8 mouse cellular contexts compared by ENCODE assay signal in genomic region chr1:36939506-36940380, GRCm38 (mm10). TPM values are rescaled to one million over a fixed set of nuclear protein-coding genes. Genes with fewer than 3 reads are reported as not detected.
A peak's percentile ranks its signal among the peaks of the same experiment; 100 is the strongest.
DNase-seq lines count a peak whose midpoint lies in the region; ATAC-seq and TF ChIP-seq lines count a peak whose summit lies in the region.

No protein-coding gene starts in this region.

- ATAC-seq in frontal cortex, adult (ENCODE audit: low TSS enrichment): peak; percentile 90
- peak; percentile 98 for ATAC-seq in lung, postnatal 0 days

- H3K36me3 ChIP-seq in hindbrain, embryonic 10.5 days: no peaks in the 10 kb centered on the region
- H3K36me3 ChIP-seq in lung, postnatal 0 days (ENCODE audit: insufficient read depth, low read length): no peaks in the 10 kb centered on the region

- H3K27ac ChIP-seq in hindbrain, embryonic 10.5 days: peak overlapping the region; percentile 98
- peak overlapping the region; percentile 89 for H3K27ac ChIP-seq in lung, postnatal 0 days (ENCODE audit: low read length)

- H3K9ac ChIP-seq in lung, postnatal 0 days (replicated peaks; ENCODE audit: low read depth): peak overlapping the region; percentile 88

- no peaks in the 10 kb centered on the region for H3K9me3 ChIP-seq in hindbrain, embryonic 10.5 days
- H3K9me3 ChIP-seq in lung, postnatal 0 days (ENCODE audit: low read length): no peaks in the 10 kb centered on the region

- no peak for TF ChIP-seq EP300 in lung, postnatal 0 days (IDR thresholded peaks at IDR 0.05)

- peak overlapping the region; percentile 95 for H3K4me3 ChIP-seq in hindbrain, embryonic 10.5 days
- peak overlapping the region; percentile 100 for H3K4me3 ChIP-seq in lung, postnatal 0 days (ENCODE audit: low read depth, low read length)

- WGBS in hindbrain, embryonic 10.5 days: under 1% methylated on average over 79 of the region's 79 CpGs
- under 1% methylated on average over 65 of the region's 79 CpGs for WGBS in lung, postnatal 0 days

- peak overlapping the region; percentile 78 for H3K4me2 ChIP-seq in lung, postnatal 0 days (replicated peaks; ENCODE audit: low read depth, low read length)

- H3K27me3 ChIP-seq in hindbrain, embryonic 10.5 days (ENCODE audit: insufficient read depth, poor library complexity, severe bottlenecking): no peaks in the 10 kb centered on the region
- no peaks in the 10 kb centered on the region for H3K27me3 ChIP-seq in lung, postnatal 0 days (replicated peaks; ENCODE audit: insufficient read depth, low read length)

- DNase-seq in MEL-GATA-1-ER (ENCODE audit: extremely low read depth, low read depth): peak; percentile 58
- DNase-seq in cerebellum, adult 8-10 months: peak; percentile 91
- DNase-seq in hindbrain, embryonic 10.5 days (ENCODE audit: low spot score): peak; percentile 94
- DNase-seq in layer of hippocampus, adult 9-11 months: peak; percentile 93
- peak; percentile 96 for DNase-seq in lung, postnatal 0 days (ENCODE audit: low spot score)
- DNase-seq in ovary, postnatal 14 days (ENCODE audit: low spot score): peak; percentile 83
- peak; percentile 92 for DNase-seq in thymus, postnatal 14 days

- no peak for TF ChIP-seq CTCF in lung, postnatal 0 days (IDR thresholded peaks at IDR 0.05)

- peaks cover 33% of the 10 kb centered on the region for H3K4me1 ChIP-seq in hindbrain, embryonic 10.5 days (replicated peaks)
- H3K4me1 ChIP-seq in lung, postnatal 0 days (ENCODE audit: insufficient read depth, low read depth, low read length): peaks cover 5% of the 10 kb centered on the region

RNA-seq across cellular contexts. Expression of gene Tmem131, which starts 3.7 kb away (rescaled TPM):
- polyA plus RNA-seq in hindbrain, embryonic 10.5 days (2016; fragmentation: Nextera tagmentation; extraction: Ambion mirVana): 11.0 and 12.7 TPM in 2 replicates
- polyA plus RNA-seq in lung, postnatal 0 days (2015; fragmentation: Nextera tagmentation; extraction: Ambion mirVana): 5.9 and 6.0 TPM in 2 replicates

Comparison
In these comparisons a context has a peak if more than half of its experiments do, and no peak if none do; other contexts are left out.
1. Peak in every context shown above with its lines: DNase-seq, ATAC-seq, H3K4me3 ChIP-seq and H3K27ac ChIP-seq.